Mouse (Mus musculus) lung, postnatal 0 days (tissue): ENCODE measurements around the gene Lsg1.

Source experiments
- CTCF ChIP-seq: IDR thresholded peaks from 2 replicates; pipeline ENCODE4 v1.5.1; 2016; ENCODE audit warnings: antibody characterized with exemption, mild to moderate bottlenecking
- EP300 ChIP-seq: IDR thresholded peaks from 2 replicates; pipeline ENCODE4 v1.6.1; 2016; ENCODE audit warnings: antibody characterized with exemption, mild to moderate bottlenecking, control low read depth

DNA sequence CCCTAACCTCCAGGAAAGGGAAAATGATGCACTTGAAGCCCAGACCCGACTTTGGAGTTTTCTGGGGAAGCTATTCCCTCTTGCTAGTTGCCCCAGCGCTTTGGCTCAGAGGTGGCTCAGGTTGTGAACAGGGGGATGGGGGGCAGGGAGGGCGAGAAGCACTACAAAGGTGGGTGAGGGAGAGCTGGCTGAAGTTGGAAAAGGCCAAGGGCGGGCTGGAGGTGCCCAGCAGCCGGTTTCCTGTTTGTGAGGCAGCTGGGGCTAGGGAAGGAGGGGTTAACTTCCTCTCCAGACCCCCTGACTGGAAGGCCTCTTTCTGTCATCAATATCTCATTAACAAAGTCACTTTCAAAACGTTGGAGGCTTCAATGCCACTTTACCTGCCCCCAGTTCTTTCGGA, 14.6 kb upstream of the Lsg1 start:
- TF ChIP-seq CTCF (no peak), EP300 (no peak)
